Mouse (Mus musculus) liver, adult 2 months (tissue): ENCODE measurements at regions not wholly inside any gene's neighbourhood (a gene's known extent, or its start where the extent isn't known, plus 50 kb on each side); places are given as distances from the start of the nearest gene placed in this dataset.

Source experiments
- CTCF ChIP-seq: fragments of 200-500 bp; IDR thresholded peaks from 2 replicates; pipeline ENCODE4 v1.5.1; 2011; ENCODE audit warnings: low read depth, low read length, control low read depth
- POLR2A ChIP-seq: fragments of 200-500 bp; IDR thresholded peaks from 2 replicates; pipeline ENCODE4 v1.6.1; 2011; ENCODE audit warnings: low read length, control low read depth; ENCODE audit not compliant: insufficient read depth; ENCODE audit errors: extremely low read depth

DNA sequence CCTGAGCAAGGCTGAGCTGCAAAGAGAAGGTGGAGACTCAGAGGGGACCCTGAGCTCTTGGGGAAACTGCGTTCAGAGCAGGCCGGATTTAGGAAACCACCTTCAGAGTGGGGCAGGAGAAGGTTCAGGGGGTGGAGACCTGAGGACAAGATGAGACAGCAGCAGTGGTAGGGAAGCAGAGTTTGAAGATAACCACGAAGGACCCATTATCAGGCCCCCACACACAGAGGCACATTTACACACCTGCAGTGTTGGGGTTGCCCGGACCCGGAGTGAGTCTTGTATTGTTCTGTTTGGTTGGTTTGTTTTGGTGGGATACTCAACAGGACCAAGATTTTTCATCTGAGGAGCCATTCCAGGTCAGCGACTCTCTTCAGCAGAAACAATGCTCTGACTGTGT is 128.9 kb upstream of the Lemd2 start:
- TF ChIP-seq POLR2A (no peak), CTCF (no peak)
